Mouse (Mus musculus) embryonic fibroblast, embryonic 13.5 days (primary cell): ENCODE results near the gene Syne2. TPM values are rescaled to one million over a fixed set of nuclear protein-coding genes. Genes with fewer than 3 reads are reported as not detected.

Experiments
- H3K27ac ChIP-seq: 2 replicates; pipeline ENCODE4 v1.5.1; 2012; ENCODE audit warnings: low read length, control low read depth, inconsistent platforms; ENCODE audit not compliant: insufficient read depth
- H3K4me1 ChIP-seq: 2 replicates; pipeline ENCODE4 v1.6.1; 2011; ENCODE audit warnings: low read length; ENCODE audit not compliant: control insufficient read depth, insufficient read depth
- H3K4me3 ChIP-seq: 2 replicates; pipeline ENCODE4 v1.5.1; 2011; ENCODE audit warnings: mild to moderate bottlenecking, control low read depth, low read length; ENCODE audit not compliant: insufficient read depth
- CTCF ChIP-seq: IDR thresholded peaks from 2 replicates; pipeline ENCODE4 v1.5.1; 2011; ENCODE audit warnings: mild to moderate bottlenecking, control low read depth, low read length, moderate library complexity, borderline replicate concordance; ENCODE audit not compliant: insufficient read depth
- POLR2A ChIP-seq: IDR thresholded peaks from 2 replicates; pipeline ENCODE4 v1.6.1; 2011; ENCODE audit warnings: low read depth, mild to moderate bottlenecking, control low read depth, low read length, moderate library complexity
- polyA plus RNA-seq: library from polyadenylated mRNA; stranded (reverse); fragments of >200 nt; gene quantifications from 2 replicates; pipeline ENCODE4 v1.2.4, GENCODE M21; 2011; ENCODE audit warnings: low read depth; ENCODE audit not compliant: missing spikeins, insufficient read length

The Syne2 gene
- polyA plus RNA-seq, 1 experiment, result 10.9 TPM

DNA sequence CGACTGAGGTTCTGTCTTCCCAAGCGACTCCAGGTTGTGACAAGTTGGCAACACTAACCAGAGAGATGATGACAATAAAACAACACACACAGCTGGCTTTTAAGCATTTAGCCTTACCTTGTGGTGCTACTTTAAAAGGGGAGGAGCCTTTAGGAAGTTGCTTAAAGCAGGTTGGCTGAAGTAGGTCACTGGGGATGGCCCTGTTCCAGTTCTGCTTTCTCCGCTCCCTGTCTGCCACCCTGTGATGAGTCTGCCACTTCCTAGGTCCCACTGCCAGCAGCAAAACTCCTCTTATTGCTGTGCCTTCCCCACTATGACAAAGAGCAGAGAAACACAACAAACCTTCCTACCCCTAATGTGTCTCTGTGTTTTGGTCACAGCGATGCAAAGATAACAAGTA, 11.7 kb upstream of the Syne2 start:
- Histone ChIP-seq H3K4me3 (no peak overlapping the region), H3K4me1 (no peaks in the 10 kb centered on the region), H3K27ac (no peak overlapping the region)
- TF ChIP-seq CTCF, result no peak
- no peak for TF ChIP-seq POLR2A

DNA sequence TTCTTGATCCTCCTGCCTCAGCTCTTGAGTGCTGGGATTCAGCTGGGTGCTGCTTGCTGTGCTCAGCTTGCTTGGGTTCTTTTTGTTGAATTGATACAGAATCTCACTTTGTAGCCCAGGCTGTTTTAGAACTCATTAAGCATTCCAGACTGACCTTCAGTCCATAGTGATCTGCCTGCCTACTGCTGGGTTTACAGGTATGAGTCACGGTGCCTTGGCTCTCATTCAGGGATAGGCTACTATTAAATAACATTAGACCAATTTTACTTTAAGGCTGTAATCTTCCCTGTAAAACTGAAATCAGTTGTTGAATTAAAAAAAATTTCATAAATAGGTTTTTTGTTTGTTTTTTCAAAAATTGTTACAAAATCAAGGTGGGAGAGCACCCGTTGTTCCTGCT, 4.2 kb upstream of the Syne2 start:
- TF ChIP-seq CTCF, result no peak
- Histone ChIP-seq H3K27ac (no peak overlapping the region), H3K4me3 (no peak overlapping the region), H3K4me1 (no peaks in the 10 kb centered on the region)

DNA sequence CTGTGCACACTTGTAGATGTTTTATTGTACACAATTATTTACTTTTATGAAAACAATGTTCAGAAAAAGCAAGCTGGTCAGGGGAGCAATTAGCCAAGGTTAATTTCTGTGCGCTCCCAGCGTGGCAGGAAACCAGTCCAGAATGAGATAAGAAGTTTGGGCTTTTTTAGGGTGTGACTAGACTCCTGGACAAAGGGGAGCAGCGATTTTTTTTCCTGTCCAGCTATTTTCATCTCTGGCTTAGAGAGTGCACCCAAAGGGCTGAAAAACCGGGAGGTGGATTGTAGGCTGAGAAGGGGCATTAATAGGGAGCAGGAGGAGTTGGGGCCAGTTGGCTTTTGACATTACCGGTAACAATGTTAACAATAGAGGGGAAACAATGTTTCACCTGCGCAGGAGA, 3.4 kb upstream of the Syne2 start:
- Histone ChIP-seq H3K4me1 (no peaks in the 10 kb centered on the region), H3K27ac (no peak overlapping the region), H3K4me3 (no peak overlapping the region)
- TF ChIP-seq CTCF (no peak), POLR2A (no peak)

DNA sequence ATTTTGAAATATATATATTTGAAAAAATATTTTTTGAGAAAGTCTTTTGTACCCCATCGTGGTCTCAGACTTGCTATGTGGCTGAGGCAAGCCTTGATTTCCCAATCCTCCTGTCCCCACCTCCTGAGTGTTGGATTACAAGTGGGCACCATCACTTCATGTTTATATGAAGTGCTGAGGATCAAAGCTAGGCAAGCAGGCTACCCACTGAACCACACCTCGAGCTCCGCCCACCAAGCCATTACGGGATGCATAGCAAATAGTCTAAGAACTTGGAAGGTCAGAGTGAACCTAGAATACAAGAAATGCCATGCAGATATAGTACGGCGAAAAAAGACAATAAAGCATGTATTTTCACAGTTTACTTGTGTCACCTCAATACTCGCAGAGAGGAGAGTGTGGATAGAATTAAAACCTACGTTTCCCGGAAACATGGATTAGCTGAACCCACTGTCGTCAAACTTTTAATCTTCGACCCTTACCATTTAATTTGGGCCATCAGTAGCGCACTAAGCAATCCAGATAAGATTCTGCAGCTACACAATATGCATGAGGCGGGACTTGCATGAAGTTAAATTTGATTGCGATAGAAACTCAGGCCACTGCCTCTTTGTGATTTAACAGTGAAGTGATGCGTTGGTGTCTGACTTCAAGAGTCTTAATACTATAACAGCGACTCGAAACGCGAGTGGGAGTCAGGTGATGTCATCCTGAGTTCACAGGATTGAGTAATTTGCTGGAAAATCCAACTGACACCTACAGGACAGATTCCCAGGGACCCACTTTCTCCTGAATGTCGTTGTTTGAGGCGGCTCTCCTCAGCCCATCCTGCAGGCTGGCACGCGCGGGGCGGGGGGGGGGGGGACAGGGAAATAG, 715 bp upstream of the Syne2 start:
- H3K27ac ChIP-seq, result no peak overlapping the region
- H3K4me1 ChIP-seq, result 0 out of 2 replicates have a peak, but pooled peaks cover 4% of the 10 kb centered on the region
- H3K4me3 ChIP-seq, result no peak overlapping the region
- TF ChIP-seq CTCF (no peak), POLR2A (no peak)

DNA sequence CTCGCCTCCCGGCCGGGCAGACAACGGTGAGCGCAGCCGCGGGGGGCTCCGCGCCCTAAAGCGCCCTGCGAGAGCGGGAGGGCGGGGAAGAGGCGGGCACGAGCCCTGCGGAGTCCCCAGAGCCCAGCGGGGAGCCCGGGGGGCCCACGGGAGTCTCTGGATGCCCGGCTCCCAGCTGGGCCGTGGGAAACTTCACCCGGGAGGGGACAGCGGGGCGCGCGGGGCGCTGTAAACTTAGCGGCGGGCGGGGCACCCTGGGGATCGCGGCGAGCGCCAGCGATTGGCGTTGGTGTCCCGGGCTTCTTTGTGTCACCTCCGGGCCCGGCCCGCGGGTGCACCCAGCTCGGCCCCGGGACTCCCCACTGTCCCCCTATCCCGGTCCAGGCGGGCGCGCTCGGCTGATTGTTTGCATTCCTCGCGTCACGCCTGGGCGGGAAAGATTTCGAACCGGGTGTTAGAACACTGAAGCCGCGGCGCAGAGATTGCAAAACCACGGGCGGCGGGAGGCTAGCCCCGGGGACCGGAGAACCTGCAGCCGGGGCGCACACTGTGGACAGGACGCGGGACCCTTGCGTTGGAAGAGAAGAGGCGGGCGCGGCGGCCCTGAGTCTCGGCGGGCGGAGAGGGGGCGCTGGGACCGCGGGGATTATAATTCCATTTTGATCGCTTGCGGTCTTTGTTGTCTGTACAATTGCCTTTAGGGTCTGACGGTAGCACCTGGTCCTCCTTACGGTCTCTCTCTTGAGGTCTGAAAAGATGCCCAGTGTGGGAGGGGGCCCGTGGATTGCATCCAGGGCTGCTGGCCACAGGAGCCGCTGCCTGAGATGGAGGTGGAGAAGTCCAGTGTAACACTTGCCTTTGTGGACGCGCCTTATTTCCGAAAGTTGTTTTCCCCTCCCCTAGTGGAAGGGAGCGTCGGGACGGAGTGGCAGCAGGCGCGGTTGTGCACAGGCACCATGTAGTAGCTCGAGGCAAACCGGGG, 810 bp downstream of the Syne2 start:
- 0 out of 2 replicates have a peak, but pooled peaks cover 4% of the 10 kb centered on the region for H3K4me1 ChIP-seq
- no peak overlapping the region for H3K27ac ChIP-seq
- no peak for TF ChIP-seq CTCF
- TF ChIP-seq POLR2A, result no peak
- peak overlapping the region; percentile 76 for H3K4me3 ChIP-seq

DNA sequence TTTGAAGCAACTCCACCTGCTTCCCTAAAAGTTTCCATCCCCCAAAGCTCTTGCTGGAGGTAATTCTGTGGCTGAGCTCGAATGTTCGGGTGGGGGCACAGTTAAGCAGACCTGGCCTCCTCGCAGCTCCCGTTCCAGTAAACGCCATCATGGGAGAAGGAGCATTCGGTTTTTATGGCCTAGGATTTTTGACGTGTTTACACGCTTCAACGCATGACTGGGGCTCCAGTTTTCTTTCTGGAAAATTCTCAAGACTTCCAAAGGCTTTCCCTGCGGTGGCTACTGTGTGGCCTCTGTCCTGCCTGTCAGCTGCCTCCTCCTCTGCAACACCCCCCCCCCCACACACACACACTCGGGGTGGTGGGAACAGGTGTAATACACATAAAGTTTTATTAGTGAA, 1.5 kb downstream of the Syne2 start:
- no peak overlapping the region for H3K27ac ChIP-seq
- H3K4me1 ChIP-seq, result 0 out of 2 replicates have a peak, but pooled peaks cover 4% of the 10 kb centered on the region
- TF ChIP-seq POLR2A (no peak), CTCF (no peak)
- peak overlapping the region; percentile 76 for H3K4me3 ChIP-seq

DNA sequence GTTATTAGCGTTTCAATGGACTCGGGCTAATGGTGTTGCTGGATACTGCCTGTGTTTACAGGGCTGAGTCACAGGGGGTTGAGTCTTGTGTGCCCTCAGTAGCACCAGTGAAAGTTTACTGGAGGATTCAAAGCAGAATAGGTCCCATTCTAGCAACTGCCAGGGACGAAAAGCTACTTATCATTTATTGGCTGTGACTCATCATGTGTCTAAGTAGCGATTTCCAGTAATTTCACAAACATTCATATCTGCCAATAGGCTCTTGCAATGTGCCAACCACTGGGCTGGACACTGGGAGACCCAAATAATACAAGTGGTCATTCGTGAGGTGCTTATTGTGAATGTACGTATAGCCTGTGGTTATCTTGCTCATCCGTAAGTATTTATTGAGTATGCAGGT, 2.3 kb downstream of the Syne2 start:
- Histone ChIP-seq H3K27ac (no peak overlapping the region), H3K4me3 (no peak overlapping the region), H3K4me1 (0 out of 2 replicates have a peak, but pooled peaks cover 4% of the 10 kb centered on the region)
- TF ChIP-seq CTCF (no peak), POLR2A (no peak)

DNA sequence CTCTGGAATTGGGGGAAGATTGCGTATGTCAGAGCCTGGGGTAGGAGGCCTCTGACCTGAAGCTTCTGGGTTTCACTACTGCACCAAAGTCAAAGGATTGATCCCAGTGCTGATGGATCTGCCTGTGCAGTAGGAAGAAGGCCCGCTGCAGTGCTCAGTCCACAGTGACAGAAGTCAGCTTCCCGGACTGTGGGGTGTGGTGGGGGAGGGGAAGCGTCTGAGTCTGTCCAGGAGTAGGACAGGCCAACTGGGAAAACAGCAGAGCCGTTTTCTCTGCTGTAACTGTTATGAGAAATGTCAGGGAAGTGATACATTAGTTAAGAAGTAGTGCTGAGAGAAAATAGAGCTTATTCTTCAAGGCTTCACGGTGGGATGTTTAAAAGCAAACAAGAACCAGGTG, 4.2 kb downstream of the Syne2 start:
- peaks cover 8% of the 10 kb centered on the region for H3K4me1 ChIP-seq
- H3K4me3 ChIP-seq, result no peak overlapping the region
- TF ChIP-seq POLR2A (no peak), CTCF (no peak)
- H3K27ac ChIP-seq, result no peak overlapping the region

DNA sequence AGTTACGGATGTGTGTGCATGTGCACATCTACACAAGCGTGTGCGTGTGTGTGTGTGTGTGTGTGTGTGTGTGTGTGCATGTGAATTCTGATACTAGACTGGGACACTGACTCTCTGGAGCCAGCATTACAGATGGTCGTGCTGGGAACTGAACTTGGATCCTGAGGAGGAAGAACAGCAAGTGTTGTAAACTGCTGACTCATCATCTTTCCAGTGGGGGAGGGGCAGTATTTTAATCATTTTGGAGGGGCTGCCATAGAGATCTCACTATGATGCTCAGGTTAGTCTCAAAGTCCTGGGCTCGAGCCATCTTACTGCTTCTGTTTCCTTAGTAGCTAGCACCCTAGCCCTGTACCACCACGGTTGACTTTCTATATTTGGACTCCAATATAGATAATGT, 5.5 kb downstream of the Syne2 start:
- peaks cover 21% of the 10 kb centered on the region for H3K4me1 ChIP-seq
- no peak overlapping the region for H3K27ac ChIP-seq
- TF ChIP-seq CTCF (no peak), POLR2A (no peak)
- no peak overlapping the region for H3K4me3 ChIP-seq

DNA sequence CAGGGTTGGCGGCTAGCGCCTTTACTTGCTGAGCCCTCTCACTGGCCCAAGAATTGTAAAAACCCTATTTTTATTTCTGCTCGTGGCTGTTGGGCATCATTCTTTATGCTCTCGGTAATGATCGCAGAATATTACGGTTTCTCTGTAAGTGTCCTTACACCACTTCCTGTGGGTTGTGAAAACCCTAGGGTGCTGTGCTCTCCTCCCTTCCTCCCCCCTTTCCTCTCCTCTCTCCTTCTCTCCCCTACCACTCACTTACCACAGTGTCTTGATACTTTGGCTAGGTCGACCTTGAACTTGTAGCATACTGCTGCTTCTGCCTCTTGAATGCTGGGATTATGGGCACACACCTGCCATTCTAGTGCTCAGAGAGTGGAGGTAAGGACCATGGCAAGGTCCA, 7.5 kb downstream of the Syne2 start:
- TF ChIP-seq POLR2A (no peak), CTCF (no peak)
- peaks cover 19% of the 10 kb centered on the region for H3K4me1 ChIP-seq
- no peak overlapping the region for H3K4me3 ChIP-seq
- no peak overlapping the region for H3K27ac ChIP-seq
